Mouse (Mus musculus) B cell, adult (primary cell): ENCODE data around the gene Aspg. TPM values are rescaled to one million over a fixed set of nuclear protein-coding genes. Genes with fewer than 3 reads are reported as not detected.

Experiments
- total RNA-seq: library from RNA; stranded (reverse); gene quantifications from 4 replicates; pipeline ENCODE4 v1.2.4, GENCODE M21; 2023; ENCODE audit not compliant: inconsistent age

Aspg gene
- total RNA-seq, result 0.36 to 0.51 TPM in 2 of 4 replicates, not detected in the others

GRCm38 (mm10) chr12:112106541-112106971 lies at the start of gene Aspg:
Aspg (plus strand) TSS chr12:112106679.

GRCm38 (mm10) chr12:112145875-112146651 lies 39.6 kb downstream of the Aspg start, which contains the start of gene Kif26a:
Kif26a (plus strand) TSS chr12:112146208.

Other genes with a start within 250 kb of the Aspg start
- 41.6 to 52.2 TPM (median 44.6 TPM) in 4 replicates for gene Ppp1r13b, start 198.6 kb upstream of the Aspg start, total RNA-seq
- gene Atp5mpl, start 139.7 kb upstream of the Aspg start, total RNA-seq, result 145 to 192 TPM (median 178 TPM) in 4 replicates
- gene Tdrd9, start 135.1 kb upstream of the Aspg start, total RNA-seq, result not detected in 4 replicates
- not detected in 4 replicates for gene Rd3l, start 125.4 kb upstream of the Aspg start, total RNA-seq
- gene Kif26a, start 39.5 kb downstream of the Aspg start, total RNA-seq, result 0.06 TPM in 1 of 4 replicates, not detected in the others